Mouse (Mus musculus) brown adipose tissue, adult 24 weeks (tissue): Measurements from ENCODE around the gene Nop2. TPM values are rescaled to one million over a fixed set of nuclear protein-coding genes. Genes with fewer than 3 reads are reported as not detected.
A peak's percentile ranks its signal among the peaks of the same experiment; 100 is the strongest.
"Not testable (repeated sequence)": the region's sequence is repeated elsewhere in the genome, so short reads cannot be mapped to it uniquely, and the experiment has no call there.

Source experiments
- H3K27ac ChIP-seq: fragments of 200-500 bp; replicated peaks from 2 replicates; pipeline ENCODE4 v1.5.1; 2012; ENCODE audit warnings: low read depth, mild to moderate bottlenecking, low read length
- H3K4me1 ChIP-seq: fragments of 200-500 bp; 2 replicates; pipeline ENCODE4 v1.6.1; 2012; ENCODE audit warnings: low read length, mixed read lengths; ENCODE audit not compliant: control insufficient read depth, insufficient read depth, insufficient read length
- H3K4me3 ChIP-seq: fragments of 200-500 bp; 2 replicates; pipeline ENCODE4 v1.5.1; 2012; ENCODE audit warnings: low read depth, mild to moderate bottlenecking, low read length, moderate library complexity; ENCODE audit not compliant: insufficient read depth
- polyA plus RNA-seq: library from polyadenylated mRNA; stranded (reverse); fragments of >200 nt; gene quantifications from 2 replicates; pipeline ENCODE4 v1.2.4, GENCODE M21; 2012; ENCODE audit not compliant: missing spikeins, insufficient read depth, insufficient read length

Nop2 gene
- polyA plus RNA-seq, 1 experiment = 10.0 TPM

- Histone ChIP-seq H3K4me3 (no peak overlapping the region), H3K4me1 (no peaks in the 10 kb centered on the region), H3K27ac (no peak overlapping the region)
Measured at GRCm38 (mm10) chr6:125156491-125156890, 24.8 kb downstream of the Nop2 start.

- Histone ChIP-seq H3K4me1 (no peaks in the 10 kb centered on the region), H3K27ac (no peak overlapping the region), H3K4me3 (no peak overlapping the region)
Measured at GRCm38 (mm10) chr6:125156903-125157614, 25.4 kb downstream of the Nop2 start.

GRCm38 (mm10) chr6:125158944-125159492, 27.3 kb downstream of the Nop2 start:
- no peak overlapping the region for H3K4me3 ChIP-seq
- H3K27ac ChIP-seq = no peak overlapping the region
- H3K4me1 ChIP-seq = no peaks in the 10 kb centered on the region

GRCm38 (mm10) chr6:125159773-125160557, 28.3 kb downstream of the Nop2 start:
- Histone ChIP-seq H3K27ac (no peak overlapping the region), H3K4me1 (no peaks in the 10 kb centered on the region), H3K4me3 (no peak overlapping the region)

- Histone ChIP-seq H3K27ac (peak overlapping the region; percentile 32; the same call in 1 of the 2 replicates), H3K4me1 (no peaks in the 10 kb centered on the region), H3K4me3 (no peak overlapping the region)
Measured at GRCm38 (mm10) chr6:125160558-125160853, 28.8 kb downstream of the Nop2 start.

GRCm38 (mm10) chr6:125160854-125161760, 29.4 kb downstream of the Nop2 start:
- Histone ChIP-seq H3K27ac (peak overlapping the region; percentile 32), H3K4me3 (peak overlapping the region; percentile 9; the same call in 1 of the 2 replicates), H3K4me1 (no peaks in the 10 kb centered on the region)

- 0 out of 2 replicates have a peak overlapping the region, but pooled peaks have one; percentile 1 for H3K4me3 ChIP-seq
- not testable (repeated sequence) for H3K27ac ChIP-seq, H3K4me1 ChIP-seq
Measured at GRCm38 (mm10) chr6:125161971-125162370, 30.3 kb downstream of the Nop2 start.

- H3K27ac ChIP-seq, H3K4me1 ChIP-seq, H3K4me3 ChIP-seq: not testable (repeated sequence)
Measured at GRCm38 (mm10) chr6:125162615-125163305, 31.1 kb downstream of the Nop2 start.

- H3K4me1 ChIP-seq = no peaks in the 10 kb centered on the region
- peak overlapping the region; percentile 91 for H3K27ac ChIP-seq
- H3K4me3 ChIP-seq = peak overlapping the region; percentile 92
Measured at GRCm38 (mm10) chr6:125163801-125164657, 32.3 kb downstream of the Nop2 start.

- peak overlapping the region; percentile 91 for H3K27ac ChIP-seq
- H3K4me1 ChIP-seq = no peaks in the 10 kb centered on the region
- H3K4me3 ChIP-seq = peak overlapping the region; percentile 92
Measured at GRCm38 (mm10) chr6:125164672-125165327, 33.1 kb downstream of the Nop2 start.

- Histone ChIP-seq H3K4me3 (peak overlapping the region; percentile 92), H3K4me1 (no peaks in the 10 kb centered on the region), H3K27ac (peak overlapping the region; percentile 97)
Measured at GRCm38 (mm10) chr6:125165328-125165891, 33.7 kb downstream of the Nop2 start.

- Histone ChIP-seq H3K4me1 (no peaks in the 10 kb centered on the region), H3K27ac (peak within 1 kb of the TSS; percentile 97), H3K4me3 (peak within 1 kb of the TSS; percentile 92)
Measured at GRCm38 (mm10) chr6:125166051-125166751, 34.5 kb downstream of the Nop2 start, which contains the start of gene Gapdh. Gene Gapdh (minus strand): TSS chr6:125166467.
